Mouse (Mus musculus) heart, postnatal 0 days (tissue): Measurements from ENCODE around the gene Dld. TPM values are rescaled to one million over a fixed set of nuclear protein-coding genes. Genes with fewer than 3 reads are reported as not detected.

Experiments
- ATAC-seq: fragments of 200-750 bp; cut with Nextera tagmentation; 2 replicates; pipeline ENCODE4 v1.8.0; 2017; ENCODE audit warnings: low read depth, moderate number of reproducible peaks, moderate library complexity; ENCODE audit not compliant: insufficient read depth
- DNase-seq: peaks from one replicate; pipeline ENCODE4 v3.0.0-alpha.2; 2016; ENCODE audit warnings: low spot score
- H3K27ac ChIP-seq: fragments of 300-500 bp; sonication (generic); 2 replicates; pipeline ENCODE4 v1.5.1; 2014; ENCODE audit warnings: low read depth, mild to moderate bottlenecking
- H3K27me3 ChIP-seq: fragments of 300-500 bp; sonication (generic); 2 replicates; pipeline ENCODE4 v1.6.1; 2014; ENCODE audit warnings: low read length, mixed read lengths; ENCODE audit not compliant: control insufficient read depth, insufficient read depth
- H3K36me3 ChIP-seq: fragments of 300-500 bp; sonication (generic); replicated peaks from 2 replicates; pipeline ENCODE4 v1.6.1; 2014; ENCODE audit warnings: low read length, mixed read lengths; ENCODE audit not compliant: control insufficient read depth, insufficient read depth
- H3K4me1 ChIP-seq: fragments of 300-500 bp; sonication (generic); 2 replicates; pipeline ENCODE4 v1.6.1; 2014; ENCODE audit warnings: antibody characterized with exemption; ENCODE audit not compliant: control insufficient read depth, insufficient read depth
- H3K4me2 ChIP-seq: fragments of 300-500 bp; sonication (generic); 2 replicates; pipeline ENCODE4 v1.6.1; 2014; ENCODE audit warnings: low read depth, mild to moderate bottlenecking, low read length, moderate library complexity
- H3K4me3 ChIP-seq: fragments of 300-500 bp; sonication (generic); 2 replicates; pipeline ENCODE4 v1.5.1; 2014; ENCODE audit warnings: low read depth, low read length
- H3K9ac ChIP-seq: fragments of 300-500 bp; sonication (generic); replicated peaks from 2 replicates; pipeline ENCODE4 v1.6.1; 2014; ENCODE audit warnings: low read depth, low read length, mixed read lengths
- H3K9me3 ChIP-seq: fragments of 300-500 bp; sonication (generic); replicated peaks from 2 replicates; pipeline ENCODE4 v1.6.1; 2016; ENCODE audit warnings: low read length; ENCODE audit not compliant: control insufficient read depth
- CTCF ChIP-seq: IDR thresholded peaks from 2 replicates; pipeline ENCODE4 v1.5.1; 2016; ENCODE audit warnings: antibody characterized with exemption, control low read depth, low read depth
- EP300 ChIP-seq: IDR thresholded peaks from 2 replicates; pipeline ENCODE4 v1.6.1; 2016; ENCODE audit warnings: antibody characterized with exemption, low read depth
- WGBS: fragments of 180-500 bp; shearing (Covaris S2); extraction: QIAGEN DNeasy Blood & Tissue Kit; methylation state at CpG from one replicate; pipeline ENCODE4 v1.1.7; 2014; 5-methylcytosine and 5-hydroxymethylcytosine counted together
- polyA plus RNA-seq: library from polyadenylated mRNA; unstranded; fragments of >200 nt; fragmentation: Nextera tagmentation; extraction: Ambion mirVana; gene quantifications from 2 replicates; pipeline ENCODE4 v1.2.1, GENCODE M21; 2015
- total RNA-seq: library from RNA; depleted of rRNA; stranded (reverse); fragments of >200 nt; gene quantifications from 2 replicates; pipeline ENCODE4 v1.2.3, GENCODE M21; 2014; ENCODE audit warnings: low replicate concordance

Gene Dld
- total and polyA plus RNA-seq, 2 experiments from 2014 or later, result 91.6 to 377 TPM

GRCm38 (mm10) chr12:31375283-31375615 lies 24.0 kb upstream of the Dld start:
- TF ChIP-seq EP300 (no peak), CTCF (no peak)
- no peaks in the 10 kb centered on the region for H3K27me3 ChIP-seq
- H3K4me3 ChIP-seq, result no peak overlapping the region
- WGBS, result 51% methylated on average over 4 of the region's 4 CpGs
- no peak overlapping the region for H3K27ac ChIP-seq
- H3K9me3 ChIP-seq, result no peaks in the 10 kb centered on the region
- no peaks in the 10 kb centered on the region for H3K36me3 ChIP-seq
- peaks cover 7% of the 10 kb centered on the region; the same call in 1 of the 2 replicates for H3K4me1 ChIP-seq
- ATAC-seq, result no peak
- DNase-seq, result no peak
- no peak overlapping the region for H3K4me2 ChIP-seq
- H3K9ac ChIP-seq, result no peak overlapping the region

GRCm38 (mm10) chr12:31374603-31375282 lies 23.5 kb upstream of the Dld start:
- Histone ChIP-seq H3K36me3 (no peaks in the 10 kb centered on the region), H3K4me2 (no peak overlapping the region), H3K4me1 (peaks cover 7% of the 10 kb centered on the region; the same call in 1 of the 2 replicates), H3K9ac (no peak overlapping the region; the same call in 1 of the 2 replicates), H3K27ac (no peak overlapping the region), H3K27me3 (no peaks in the 10 kb centered on the region), H3K4me3 (no peak overlapping the region), H3K9me3 (no peaks in the 10 kb centered on the region)
- DNase-seq (peak; percentile 82), ATAC-seq (peak; percentile 66)
- 27% methylated on average over 9 of the region's 9 CpGs for WGBS
- TF ChIP-seq CTCF (peak; percentile 78), EP300 (no peak; the same call in 1 of the 2 replicates)

DNA sequence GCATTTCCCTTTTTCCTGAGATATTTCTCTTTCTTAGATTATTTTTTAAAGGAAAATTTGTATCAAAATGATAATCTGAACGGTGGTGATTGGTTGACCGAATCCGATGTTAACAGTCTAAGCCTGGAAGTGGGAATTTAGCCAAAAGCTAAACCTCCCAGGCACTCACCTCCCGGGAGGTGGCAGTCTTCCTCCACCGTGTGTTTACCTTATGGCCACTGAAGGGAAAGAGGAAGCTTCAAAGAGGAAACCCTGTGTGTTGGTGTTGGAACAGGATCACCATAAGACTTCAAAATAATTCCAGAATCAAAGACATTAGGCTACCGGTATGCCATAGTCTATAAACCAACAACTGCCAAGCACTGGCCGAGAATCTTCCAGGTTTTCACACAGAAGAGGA lies 18.4 kb upstream of the Dld start:
- Histone ChIP-seq H3K27ac (0 out of 2 replicates have a peak overlapping the region, but pooled peaks have one; percentile 20), H3K4me2 (no peak overlapping the region), H3K4me3 (no peak overlapping the region), H3K9me3 (no peaks in the 10 kb centered on the region), H3K36me3 (no peaks in the 10 kb centered on the region), H3K27me3 (no peaks in the 10 kb centered on the region), H3K9ac (no peak overlapping the region), H3K4me1 (no peaks in the 10 kb centered on the region; the same call in 1 of the 2 replicates)
- peak; percentile 27 for TF ChIP-seq CTCF
- no peak for TF ChIP-seq EP300
- WGBS, result 58% methylated on average over 7 of the region's 7 CpGs
- ATAC-seq, result no peak
- no peak for DNase-seq

- Histone ChIP-seq H3K4me3 (no peak overlapping the region), H3K9me3 (no peaks in the 10 kb centered on the region), H3K36me3 (no peaks in the 10 kb centered on the region), H3K27ac (0 out of 2 replicates have a peak overlapping the region, but pooled peaks have one; percentile 20), H3K9ac (no peak overlapping the region), H3K27me3 (no peaks in the 10 kb centered on the region), H3K4me2 (no peak overlapping the region), H3K4me1 (no peaks in the 10 kb centered on the region; the same call in 1 of the 2 replicates)
- DNase-seq (peak; percentile 47), ATAC-seq (peak; percentile 80)
- 81% methylated on average over 1 of the region's 1 CpGs for WGBS
- TF ChIP-seq EP300 (no peak), CTCF (no peak)
Observed at GRCm38 (mm10) chr12:31369118-31369517, 17.9 kb upstream of the Dld start.

GRCm38 (mm10) chr12:31367721-31368120 lies 16.5 kb upstream of the Dld start:
- TF ChIP-seq CTCF, result no peak
- TF ChIP-seq EP300, result no peak
- Histone ChIP-seq H3K9ac (no peak overlapping the region), H3K4me1 (no peaks in the 10 kb centered on the region; the same call in 1 of the 2 replicates), H3K27ac (no peak overlapping the region), H3K27me3 (no peaks in the 10 kb centered on the region), H3K9me3 (no peaks in the 10 kb centered on the region), H3K4me3 (no peak overlapping the region), H3K4me2 (no peak overlapping the region), H3K36me3 (no peaks in the 10 kb centered on the region)
- ATAC-seq, result no peak
- 81% methylated on average over 5 of the region's 5 CpGs for WGBS
- DNase-seq, result no peak
